1 mouse cellular context compared by ENCODE assay signal in the genomic region with DNA sequence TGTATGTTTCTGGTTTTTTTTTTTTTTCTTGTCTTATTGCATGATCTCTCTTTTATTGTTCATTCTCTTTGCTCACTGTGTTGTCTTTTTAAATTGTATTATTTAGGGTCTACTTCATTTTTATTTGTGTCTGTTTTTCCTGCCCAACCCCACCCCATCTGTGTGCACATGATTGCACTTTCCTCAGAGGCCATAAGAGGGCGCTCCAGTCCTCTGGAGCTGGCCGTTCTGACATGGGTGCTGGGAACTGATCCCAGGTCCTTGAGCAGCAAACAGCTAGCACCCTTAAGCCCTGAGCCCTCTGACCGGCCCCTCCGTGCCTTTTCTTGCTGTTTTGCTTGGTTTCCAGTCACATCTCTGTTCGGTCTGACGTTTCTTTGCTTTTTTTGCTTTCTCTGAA.
TF ChIP-seq lines count a peak whose summit lies in the region.

No protein-coding gene starts in this region.

TF ChIP-seq in MEL, 35 proteins besides CTCF, POLR2A, EP300 and RAD21:
- TF ChIP-seq USF2 (IDR thresholded peaks at IDR 0.05; ENCODE audit: borderline replicate concordance in 1 of 2, insufficient read depth in 1 of 2, low read depth in 1 of 2, low read length in 2 of 2) (no peak), SMC3 (IDR thresholded peaks at IDR 0.05; ENCODE audit: low read depth, low read length) (peak; percentile 36), MYB (IDR thresholded peaks at IDR 0.05; ENCODE audit: low read depth, low read length) (no peak)
